Mouse (Mus musculus) liver, adult 2 months (tissue): ENCODE results near the gene Vmn2r17. TPM values are rescaled to one million over a fixed set of nuclear protein-coding genes. Genes with fewer than 3 reads are reported as not detected.

Experiments used
- DNase-seq: peaks from one replicate; pipeline ENCODE4 v3.0.0-alpha.2; 2011; ENCODE audit warnings: low read depth, low spot score; ENCODE audit errors: extremely low read depth
- H3K27ac ChIP-seq: fragments of 200-500 bp; replicated peaks from 2 replicates; pipeline ENCODE4 v1.5.1; 2012; ENCODE audit warnings: low read depth, mild to moderate bottlenecking, control low read depth, inconsistent platforms, low read length; ENCODE audit not compliant: insufficient read depth
- H3K27me3 ChIP-seq: fragments of 200-500 bp; 2 replicates; pipeline ENCODE4 v1.6.1; 2012; ENCODE audit warnings: mild to moderate bottlenecking, moderate library complexity, low read length, inconsistent platforms; ENCODE audit not compliant: control insufficient read depth, insufficient read depth
- H3K36me3 ChIP-seq: fragments of 200-500 bp; 2 replicates; pipeline ENCODE4 v1.6.1; 2012; ENCODE audit warnings: low read length, inconsistent platforms; ENCODE audit not compliant: control insufficient read depth, insufficient read depth
- H3K4me1 ChIP-seq: fragments of 200-500 bp; 2 replicates; pipeline ENCODE4 v1.6.1; 2011; ENCODE audit warnings: low read length; ENCODE audit not compliant: control insufficient read depth, insufficient read depth
- H3K4me3 ChIP-seq: fragments of 200-500 bp; 2 replicates; pipeline ENCODE4 v1.5.1; 2011; ENCODE audit warnings: low read depth, mild to moderate bottlenecking, control low read depth, low read length, moderate library complexity; ENCODE audit not compliant: insufficient read depth
- H3K79me2 ChIP-seq: fragments of 200-500 bp; 2 replicates; pipeline ENCODE4 v1.6.1; 2012; ENCODE audit warnings: inconsistent platforms, mild to moderate bottlenecking, low read length, moderate library complexity; ENCODE audit not compliant: control insufficient read depth, insufficient read depth
- H3K9ac ChIP-seq: fragments of 200-500 bp; 2 replicates; pipeline ENCODE4 v1.6.1; 2012; ENCODE audit warnings: low read depth, mild to moderate bottlenecking, control low read depth, inconsistent platforms, low read length
- CTCF ChIP-seq: fragments of 200-500 bp; IDR thresholded peaks from 2 replicates; pipeline ENCODE4 v1.5.1; 2011; ENCODE audit warnings: low read depth, low read length, control low read depth
- POLR2A ChIP-seq: fragments of 200-500 bp; IDR thresholded peaks from 2 replicates; pipeline ENCODE4 v1.6.1; 2011; ENCODE audit warnings: low read length, control low read depth; ENCODE audit not compliant: insufficient read depth; ENCODE audit errors: extremely low read depth
- WGBS: fragments of 180-500 bp; shearing (Covaris S2); methylation state at CpG from one replicate; pipeline ENCODE4 v1.1.7; 2018; 5-methylcytosine and 5-hydroxymethylcytosine counted together
- polyA plus RNA-seq: library from polyadenylated mRNA; depleted of rRNA; stranded (reverse); fragments of >200 nt; gene quantifications from 2 replicates; pipeline ENCODE4 v1.2.3, GENCODE M21; 2012; rRNA removed
- total RNA-seq: library from RNA; depleted of rRNA; stranded (reverse); fragments of >200 nt; gene quantifications from 2 replicates; pipeline ENCODE4 v1.2.3, GENCODE M21; 2014; rRNA removed

Gene Vmn2r17
- total RNA-seq (not detected in 2 replicates), polyA plus RNA-seq (not detected in 2 replicates)

DNA sequence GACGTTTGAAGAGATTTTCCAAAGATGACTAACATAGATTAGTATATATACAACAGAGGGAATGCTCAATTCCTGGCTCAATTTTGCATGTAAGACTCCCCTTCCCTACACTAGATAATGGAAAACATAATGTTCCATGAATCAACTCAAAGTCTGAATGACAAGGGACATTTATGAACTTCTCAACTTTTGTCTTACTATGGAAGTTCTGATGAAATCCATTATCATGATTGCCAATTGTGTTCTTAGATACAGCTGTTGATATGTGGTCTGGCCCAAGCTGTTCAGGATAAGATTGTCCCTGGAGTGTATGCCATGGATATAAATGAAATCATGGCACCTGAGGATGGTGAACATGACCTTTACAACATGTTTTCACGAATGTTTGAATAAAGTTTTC is at the start of gene Vmn2r17:
Gene Vmn2r17, plus strand, starts transcription at position 301 of the 400 bp plus-strand sequence.
- H3K4me3 ChIP-seq = no peak within 1 kb of the TSS
- WGBS = 32% methylated on average over 2 of the region's 2 CpGs

DNA sequence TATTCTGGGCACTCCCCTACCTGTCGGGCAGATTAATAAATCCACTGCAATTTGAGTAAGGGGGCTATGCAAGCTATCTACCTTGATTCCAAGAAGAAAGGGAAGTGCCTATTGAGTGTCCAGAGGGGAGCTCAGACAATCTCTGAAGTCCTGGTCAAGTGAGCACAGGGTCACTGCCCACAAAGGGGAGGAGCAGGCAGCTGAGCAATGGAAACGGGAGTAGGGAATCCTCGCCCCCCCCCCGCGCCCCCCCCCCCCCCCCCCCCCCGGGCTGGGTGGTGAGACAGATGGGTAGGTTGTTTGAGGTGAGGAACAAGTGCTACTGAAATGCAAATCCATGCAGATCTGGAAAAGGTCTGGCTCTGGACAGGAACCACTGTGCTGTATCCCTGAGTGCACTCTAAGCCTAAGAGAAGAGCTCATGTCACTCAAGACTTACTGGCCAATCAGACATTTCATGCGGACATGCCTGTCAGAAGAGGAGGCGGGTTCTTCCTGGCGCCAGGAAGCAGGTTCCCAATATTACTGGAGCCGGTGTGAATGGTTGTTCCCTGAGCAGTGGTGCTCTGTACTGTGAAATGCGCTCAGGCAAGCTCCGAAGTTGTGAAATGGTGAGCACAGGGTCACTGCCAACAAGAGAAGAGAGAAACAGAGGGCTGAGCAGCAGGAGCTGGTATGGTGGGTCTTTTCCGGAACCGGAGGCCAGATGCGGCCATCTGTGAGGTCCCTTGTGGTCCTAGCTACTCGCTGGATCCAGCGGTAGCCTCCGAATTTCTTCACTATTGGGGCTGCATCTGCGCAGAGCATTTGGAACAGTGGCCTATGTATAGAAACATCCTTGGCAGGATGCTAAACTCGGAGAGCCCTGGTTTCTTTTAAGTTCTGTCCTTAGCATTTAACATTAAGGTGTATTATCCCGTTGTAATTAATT is 47.4 kb downstream of the Vmn2r17 start:
- TF ChIP-seq POLR2A (no peak), CTCF (no peak)
- no peaks in the 10 kb centered on the region for H3K79me2 ChIP-seq
- no peaks in the 10 kb centered on the region for H3K4me1 ChIP-seq
- no peaks in the 10 kb centered on the region for H3K36me3 ChIP-seq
- no peak overlapping the region for H3K4me3 ChIP-seq
- no peaks in the 10 kb centered on the region for H3K27me3 ChIP-seq
- peak; percentile 79 for DNase-seq
- H3K27ac ChIP-seq = no peak overlapping the region
- WGBS = 23% methylated on average over 18 of the region's 21 CpGs
- no peak overlapping the region for H3K9ac ChIP-seq

More for the DNA sequence above, at the start of gene Vmn2r17:
- DNase-seq = no peak
- TF ChIP-seq CTCF (no peak), POLR2A (no peak)
- no peaks in the 10 kb centered on the region for H3K4me1 ChIP-seq
- H3K9ac ChIP-seq = no peak within 1 kb of the TSS
- no peaks in the 10 kb centered on the region for H3K27me3 ChIP-seq
- H3K79me2 ChIP-seq = no peaks in the 10 kb centered on the region
- H3K36me3 ChIP-seq = no peaks in the 10 kb centered on the region
- no peak within 1 kb of the TSS for H3K27ac ChIP-seq

DNA sequence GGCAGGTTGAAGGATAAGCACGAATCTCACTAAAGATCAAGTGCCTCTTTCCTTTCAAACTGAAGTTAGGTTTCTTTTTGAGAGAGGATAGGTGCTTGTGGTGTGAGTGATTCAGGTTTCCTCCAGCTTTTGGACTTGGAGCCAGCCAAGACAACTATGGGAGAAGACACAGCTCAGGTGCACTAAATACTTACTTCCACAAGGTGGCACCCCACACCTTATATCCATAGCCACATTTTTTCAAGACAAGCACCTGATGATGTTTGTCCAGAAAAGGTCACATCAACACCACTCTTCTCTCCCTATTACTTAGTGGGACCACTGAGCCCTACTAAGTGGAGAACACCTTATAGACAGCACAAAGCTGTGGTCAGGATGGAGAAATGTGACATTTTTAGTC is 87.2 kb downstream of the Vmn2r17 start:
- peak; percentile 29 for DNase-seq
- H3K4me1 ChIP-seq = no peaks in the 10 kb centered on the region
- H3K79me2 ChIP-seq = no peaks in the 10 kb centered on the region
- 7% methylated on average over 1 of the region's 1 CpGs for WGBS
- no peaks in the 10 kb centered on the region for H3K27me3 ChIP-seq
- no peak for TF ChIP-seq POLR2A
- peak; percentile 54 for TF ChIP-seq CTCF
- H3K36me3 ChIP-seq = no peaks in the 10 kb centered on the region
- no peak overlapping the region for H3K27ac ChIP-seq
- H3K4me3 ChIP-seq = no peak overlapping the region
- H3K9ac ChIP-seq = no peak overlapping the region

Other genes starting within 250 kb of the Vmn2r17 start
- gene Vmn2r13, start 227.5 kb upstream of the Vmn2r17 start, total RNA-seq = not detected in 2 replicates
- not detected in 2 replicates for gene Vmn2r13, start 227.5 kb upstream of the Vmn2r17 start, polyA plus RNA-seq
- gene Vmn2r14, start 195.0 kb upstream of the Vmn2r17 start, total RNA-seq = not detected in 2 replicates
- gene Vmn2r14, start 195.0 kb upstream of the Vmn2r17 start, polyA plus RNA-seq = not detected in 2 replicates
- gene Vmn2r15, start 122.0 kb upstream of the Vmn2r17 start, total RNA-seq = not detected in 2 replicates
- gene Vmn2r15, start 122.0 kb upstream of the Vmn2r17 start, polyA plus RNA-seq = not detected in 2 replicates
- not detected in 2 replicates for gene Vmn2r16, start 89.5 kb upstream of the Vmn2r17 start, total RNA-seq
- not detected in 2 replicates for gene Vmn2r16, start 89.5 kb upstream of the Vmn2r17 start, polyA plus RNA-seq
- gene Crlf2, start 139.3 kb downstream of the Vmn2r17 start, total RNA-seq = 3.2 and 5.6 TPM in 2 replicates
- gene Crlf2, start 139.3 kb downstream of the Vmn2r17 start, polyA plus RNA-seq = 6.3 and 10.7 TPM in 2 replicates